In the genomic region with DNA sequence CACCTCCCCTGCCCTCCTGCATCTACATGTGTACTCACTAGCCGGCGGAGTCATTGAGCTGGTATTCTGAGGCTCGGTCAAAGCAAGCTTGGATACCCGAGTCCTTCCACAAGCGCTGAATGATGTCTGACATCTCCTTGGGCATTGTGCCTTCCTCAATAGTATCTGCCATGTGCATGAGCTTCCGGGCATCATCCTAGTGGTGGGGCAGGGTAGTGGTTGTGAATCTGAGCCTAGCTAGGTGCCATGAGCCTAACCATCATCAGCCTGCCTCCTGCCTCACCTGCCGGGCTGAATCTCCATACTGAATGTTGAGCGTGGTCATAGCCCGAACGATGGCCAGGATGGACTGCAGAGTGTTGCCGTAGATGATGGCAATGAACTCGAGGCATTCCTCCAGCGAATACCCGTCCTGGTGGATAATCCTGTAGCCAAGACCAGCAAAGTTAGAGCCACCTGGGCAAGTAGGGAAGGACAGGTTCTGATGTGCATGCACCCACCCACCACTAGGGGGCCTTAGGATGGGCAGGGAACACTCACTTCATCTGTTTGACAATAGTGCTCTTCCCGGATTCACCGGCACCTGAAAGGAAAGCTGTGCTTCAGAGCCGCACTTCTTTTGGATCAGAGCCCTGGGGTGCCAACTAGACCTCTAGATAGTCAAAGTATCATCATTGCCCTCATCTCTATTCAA, we compare ENCODE assay signal across 9 mouse cellular contexts. TPM values are rescaled to one million over a fixed set of nuclear protein-coding genes. Genes with fewer than 3 reads are reported as not detected.
A peak's percentile ranks its signal among the peaks of the same experiment; 100 is the strongest.
DNase-seq lines count a peak whose midpoint lies in the region; ATAC-seq and TF ChIP-seq lines count a peak whose summit lies in the region.
"Had no signal": no experiment of that assay in that cellular context is flagged by ENCODE, and none has a peak within 500 bp of the region (broad histone marks: within the 10 kb centered on the region; RNA-seq: fewer than 3 reads in every experiment).

No protein-coding gene starts in this region.

- peaks cover 20% of the 10 kb centered on the region for H3K4me1 ChIP-seq in liver, embryonic 12.5 days
- H3K4me1 ChIP-seq in bone marrow, adult 2 months (ENCODE audit: control insufficient read depth, insufficient read depth, low read length), result peaks cover 2% of the 10 kb centered on the region; the same call in 1 of the 2 replicates
- H3K4me1 ChIP-seq in embryonic facial prominence, embryonic 15.5 days, result peaks cover 20% of the 10 kb centered on the region
- peaks cover 15% of the 10 kb centered on the region for H3K4me1 ChIP-seq in limb, embryonic 12.5 days (replicated peaks)
- H3K4me1 ChIP-seq in neural tube, embryonic 11.5 days (ENCODE audit: control insufficient read depth, insufficient read depth, low read length), result peaks cover 4% of the 10 kb centered on the region

- H3K4me2 ChIP-seq in liver, embryonic 12.5 days, result no peak overlapping the region
- no peak overlapping the region for H3K4me2 ChIP-seq in embryonic facial prominence, embryonic 15.5 days (replicated peaks)
- H3K4me2 ChIP-seq in limb, embryonic 12.5 days, result peak overlapping the region; percentile 67
- H3K4me2 ChIP-seq in neural tube, embryonic 11.5 days (ENCODE audit: low read depth), result no peak overlapping the region

- no peak overlapping the region for H3K9ac ChIP-seq in liver, embryonic 12.5 days
- no peak overlapping the region for H3K9ac ChIP-seq in embryonic facial prominence, embryonic 15.5 days
- H3K9ac ChIP-seq in limb, embryonic 12.5 days (replicated peaks), result no peak overlapping the region
- no peak overlapping the region for H3K9ac ChIP-seq in neural tube, embryonic 11.5 days (ENCODE audit: low read length)

- 18% methylated on average over 17 of the region's 17 CpGs for WGBS in liver, embryonic 12.5 days (ENCODE audit: insufficient replicate concordance)
- 19% methylated on average over 17 of the region's 17 CpGs for WGBS in bone marrow, adult 2 months
- 17% methylated on average over 17 of the region's 17 CpGs for WGBS in embryonic facial prominence, embryonic 15.5 days
- 19% methylated on average over 17 of the region's 17 CpGs for WGBS in limb, embryonic 12.5 days
- 20% methylated on average over 17 of the region's 17 CpGs for WGBS in neural tube, embryonic 11.5 days

- no peaks in the 10 kb centered on the region for H3K9me3 ChIP-seq in liver, embryonic 12.5 days (replicated peaks)
- no peaks in the 10 kb centered on the region for H3K9me3 ChIP-seq in embryonic facial prominence, embryonic 15.5 days (replicated peaks)
- no peaks in the 10 kb centered on the region for H3K9me3 ChIP-seq in limb, embryonic 12.5 days
- no peaks in the 10 kb centered on the region for H3K9me3 ChIP-seq in neural tube, embryonic 11.5 days (ENCODE audit: control insufficient read depth, low read length)

- peak; percentile 70 for DNase-seq in liver
- DNase-seq in neural tube, embryonic 11.5 days (ENCODE audit: low spot score), result peak; percentile 50
- no peak for DNase-seq in urinary bladder, postnatal 10 days (ENCODE audit: low spot score)
- DNase-seq in left cerebral cortex, postnatal 10 days (ENCODE audit: extremely low spot score in 1 of 2, low spot score in 2 of 2), result no peak

- TF ChIP-seq POLR2A in bone marrow, adult 2 months (IDR thresholded peaks at IDR 0.05; ENCODE audit: borderline replicate concordance, control insufficient read depth, low read depth, low read length), result no peak

- intact Hi-C loops in left cerebral cortex, postnatal 10 days (cut with DNase I), result loop anchor here (5.0 kb wide), 1 partner anchor 75 kb away; no protein-coding TSS in a partner anchor

- ATAC-seq in liver, embryonic 12.5 days, result no peak
- ATAC-seq in embryonic facial prominence, embryonic 15.5 days (ENCODE audit: insufficient number of reproducible peaks, low FRiP score, low TSS enrichment, low read depth), result no peak
- no peak for ATAC-seq in limb, embryonic 12.5 days (ENCODE audit: insufficient number of reproducible peaks, insufficient read depth, low FRiP score, low TSS enrichment, low read depth)
- 0 out of 2 replicates have a peak, but pooled peaks have one; percentile 25 for ATAC-seq in neural tube, embryonic 11.5 days (ENCODE audit: insufficient read depth, low FRiP score, low TSS enrichment)

- H3K27me3 ChIP-seq in liver, embryonic 12.5 days (replicated peaks), result peaks cover 86% of the 10 kb centered on the region
- H3K27me3 ChIP-seq in embryonic facial prominence, embryonic 15.5 days, result peaks cover 31% of the 10 kb centered on the region
- peaks cover 40% of the 10 kb centered on the region for H3K27me3 ChIP-seq in limb, embryonic 12.5 days
- peaks cover 30% of the 10 kb centered on the region for H3K27me3 ChIP-seq in neural tube, embryonic 11.5 days (ENCODE audit: control insufficient read depth, insufficient read depth, low read length)

- TF ChIP-seq CTCF in bone marrow, adult 2 months (IDR thresholded peaks at IDR 0.05; ENCODE audit: control insufficient read depth, insufficient read depth, low read length), result peak; percentile 92

- no peak overlapping the region for H3K27ac ChIP-seq in liver, embryonic 12.5 days
- H3K27ac ChIP-seq in bone marrow, adult 2 months (ENCODE audit: control insufficient read depth, insufficient read depth, low read depth, low read length, poor library complexity), result no peak overlapping the region
- no peak overlapping the region for H3K27ac ChIP-seq in embryonic facial prominence, embryonic 15.5 days (replicated peaks)
- H3K27ac ChIP-seq in limb, embryonic 12.5 days, result no peak overlapping the region
- no peak overlapping the region for H3K27ac ChIP-seq in neural tube, embryonic 11.5 days (ENCODE audit: low read depth, low read length)

- no peaks in the 10 kb centered on the region for H3K36me3 ChIP-seq in liver, embryonic 12.5 days
- H3K36me3 ChIP-seq in embryonic facial prominence, embryonic 15.5 days, result peaks cover 5% of the 10 kb centered on the region
- peaks cover 9% of the 10 kb centered on the region for H3K36me3 ChIP-seq in limb, embryonic 12.5 days
- no peaks in the 10 kb centered on the region for H3K36me3 ChIP-seq in neural tube, embryonic 11.5 days (ENCODE audit: control insufficient read depth, insufficient read depth, low read length)

- H3K4me3 ChIP-seq in liver, embryonic 12.5 days, result no peak overlapping the region
- H3K4me3 ChIP-seq in bone marrow, adult 2 months (replicated peaks; ENCODE audit: control insufficient read depth, low read depth, low read length), result no peak overlapping the region
- 0 out of 2 replicates have a peak overlapping the region, but pooled peaks have one; percentile 38 for H3K4me3 ChIP-seq in embryonic facial prominence, embryonic 15.5 days (replicated peaks)
- H3K4me3 ChIP-seq in limb, embryonic 12.5 days (replicated peaks), result 0 out of 2 replicates have a peak overlapping the region, but pooled peaks have one; percentile 38
- no peak overlapping the region for H3K4me3 ChIP-seq in neural tube, embryonic 11.5 days (ENCODE audit: low read depth, low read length)

RNA-seq across cellular contexts. Expression of a gene that starts 2.3 kb away (rescaled TPM):
- polyA plus RNA-seq in liver, embryonic 12.5 days (2016; fragmentation: Nextera tagmentation; extraction: Ambion mirVana), result 1.9 and 2.4 TPM in 2 replicates
- not detected in 2 replicates for polyA plus RNA-seq in bone marrow, adult 2 months (2011; ENCODE audit: insufficient read depth, insufficient read length, low replicate concordance, missing spikeins)
- polyA plus RNA-seq in embryonic facial prominence, embryonic 15.5 days (2015; fragmentation: Nextera tagmentation; extraction: Ambion mirVana), result 1.9 and 3.4 TPM in 2 replicates
- 2.1 and 2.2 TPM in 2 replicates for polyA plus RNA-seq in limb, embryonic 12.5 days (2016; fragmentation: Nextera tagmentation; extraction: Ambion mirVana)
- polyA plus RNA-seq in neural tube, embryonic 11.5 days (2014; fragmentation: Nextera tagmentation; extraction: Ambion mirVana), result 1.9 and 2.4 TPM in 2 replicates
- total RNA-seq in left cerebral cortex, postnatal 10 days (2021), result under 1 TPM; 0.32 to 0.93 TPM
- total RNA-seq: heart, postnatal 10 days had no signal

RNA-seq across cellular contexts. Expression of a gene that starts 7.9 kb away (rescaled TPM):
- 2.8 and 3.3 TPM in 2 replicates for polyA plus RNA-seq in liver, embryonic 12.5 days (2016; fragmentation: Nextera tagmentation; extraction: Ambion mirVana)
- polyA plus RNA-seq in bone marrow, adult 2 months (2011; ENCODE audit: insufficient read depth, insufficient read length, low replicate concordance, missing spikeins), result 1.8 and 4.7 TPM in 2 replicates
- 3.7 and 4.2 TPM in 2 replicates for polyA plus RNA-seq in embryonic facial prominence, embryonic 15.5 days (2015; fragmentation: Nextera tagmentation; extraction: Ambion mirVana)
- polyA plus RNA-seq in limb, embryonic 12.5 days (2016; fragmentation: Nextera tagmentation; extraction: Ambion mirVana), result 3.5 and 5.0 TPM in 2 replicates
- polyA plus RNA-seq in neural tube, embryonic 11.5 days (2014; fragmentation: Nextera tagmentation; extraction: Ambion mirVana), result 6.8 and 7.2 TPM in 2 replicates
- 10 to 100 TPM; 84.1 to 90.3 TPM for total RNA-seq in left cerebral cortex, postnatal 10 days (2021)

RNA-seq across cellular contexts. Expression of a gene that starts 33.0 kb away (rescaled TPM):
- 3.9 and 4.2 TPM in 2 replicates for polyA plus RNA-seq in liver, embryonic 12.5 days (2016; fragmentation: Nextera tagmentation; extraction: Ambion mirVana)
- polyA plus RNA-seq in bone marrow, adult 2 months (2011; ENCODE audit: insufficient read depth, insufficient read length, low replicate concordance, missing spikeins), result 3.6 and 5.0 TPM in 2 replicates
- 40.6 and 44.6 TPM in 2 replicates for polyA plus RNA-seq in embryonic facial prominence, embryonic 15.5 days (2015; fragmentation: Nextera tagmentation; extraction: Ambion mirVana)
- 47.6 and 53.5 TPM in 2 replicates for polyA plus RNA-seq in limb, embryonic 12.5 days (2016; fragmentation: Nextera tagmentation; extraction: Ambion mirVana)
- 15.3 and 17.0 TPM in 2 replicates for polyA plus RNA-seq in neural tube, embryonic 11.5 days (2014; fragmentation: Nextera tagmentation; extraction: Ambion mirVana)
- 10 to 100 TPM; 14.3 to 19.2 TPM for total RNA-seq in left cerebral cortex, postnatal 10 days (2021)

RNA-seq across cellular contexts. Expression of a gene that starts 42.1 kb away (rescaled TPM):
- polyA plus RNA-seq in liver, embryonic 12.5 days (2016; fragmentation: Nextera tagmentation; extraction: Ambion mirVana), result 206 and 210 TPM in 2 replicates
- 198 and 273 TPM in 2 replicates for polyA plus RNA-seq in bone marrow, adult 2 months (2011; ENCODE audit: insufficient read depth, insufficient read length, low replicate concordance, missing spikeins)
- polyA plus RNA-seq in embryonic facial prominence, embryonic 15.5 days (2015; fragmentation: Nextera tagmentation; extraction: Ambion mirVana), result 458 and 459 TPM in 2 replicates
- polyA plus RNA-seq in limb, embryonic 12.5 days (2016; fragmentation: Nextera tagmentation; extraction: Ambion mirVana), result 400 and 416 TPM in 2 replicates
- polyA plus RNA-seq in neural tube, embryonic 11.5 days (2014; fragmentation: Nextera tagmentation; extraction: Ambion mirVana), result 434 and 452 TPM in 2 replicates
- 100 to 1,000 TPM; 229 to 244 TPM for total RNA-seq in left cerebral cortex, postnatal 10 days (2021)

Comparison
In these comparisons a context has a peak if more than half of its experiments do, and no peak if none do; other contexts are left out.
1. DNase-seq: peak in liver (single experiment) and neural tube, embryonic 11.5 days (single experiment); none in urinary bladder, postnatal 10 days (single experiment) and left cerebral cortex, postnatal 10 days (0 of 2).
2. H3K4me3 ChIP-seq: peak in embryonic facial prominence, embryonic 15.5 days (single experiment) and limb, embryonic 12.5 days (single experiment); none in liver, embryonic 12.5 days (single experiment), bone marrow, adult 2 months (single experiment) and neural tube, embryonic 11.5 days (single experiment).